Mouse (Mus musculus) limb, embryonic 11.5 days (tissue): ENCODE results near the gene Sh3bp4. TPM values are rescaled to one million over a fixed set of nuclear protein-coding genes. Genes with fewer than 3 reads are reported as not detected.
A peak's percentile ranks its signal among the peaks of the same experiment; 100 is the strongest.

Experiments used
- ATAC-seq: fragments of 200-750 bp; cut with Nextera tagmentation; 2 replicates; pipeline ENCODE4 v1.8.0; 2017; ENCODE audit warnings: low read depth; ENCODE audit not compliant: insufficient number of reproducible peaks, low FRiP score, low TSS enrichment
- DNase-seq: peaks from one replicate; pipeline ENCODE4 v3.0.0-alpha.2; 2015; ENCODE audit warnings: low spot score
- H3K27ac ChIP-seq: fragments of 300-500 bp; sonication (generic); replicated peaks from 2 replicates; pipeline ENCODE4 v1.5.1; 2014; ENCODE audit warnings: low read depth, mild to moderate bottlenecking, low read length
- H3K27me3 ChIP-seq: fragments of 300-500 bp; sonication (generic); 2 replicates; pipeline ENCODE4 v1.6.1; 2014; ENCODE audit warnings: mild to moderate bottlenecking, low read length, mixed read lengths; ENCODE audit not compliant: control insufficient read depth, insufficient read depth
- H3K36me3 ChIP-seq: fragments of 300-500 bp; sonication (generic); 2 replicates; pipeline ENCODE4 v1.6.1; 2014; ENCODE audit warnings: mild to moderate bottlenecking, low read length, moderate library complexity, mixed read lengths; ENCODE audit not compliant: control insufficient read depth, insufficient read depth
- H3K4me1 ChIP-seq: fragments of 300-500 bp; sonication (generic); 2 replicates; pipeline ENCODE4 v1.6.1; 2014; ENCODE audit warnings: low read length, mixed read lengths; ENCODE audit not compliant: control insufficient read depth, insufficient read depth
- H3K4me2 ChIP-seq: fragments of 300-500 bp; sonication (generic); 2 replicates; pipeline ENCODE4 v1.6.1; 2014; ENCODE audit warnings: low read depth, mild to moderate bottlenecking, moderate library complexity; ENCODE audit not compliant: severe bottlenecking
- H3K4me3 ChIP-seq: fragments of 300-500 bp; sonication (generic); 2 replicates; pipeline ENCODE4 v1.5.1; 2014; ENCODE audit warnings: low read depth, low read length
- H3K9ac ChIP-seq: fragments of 300-500 bp; sonication (generic); 2 replicates; pipeline ENCODE4 v1.6.1; 2014; ENCODE audit warnings: mild to moderate bottlenecking, low read length
- H3K9me3 ChIP-seq: fragments of 300-500 bp; sonication (generic); 2 replicates; pipeline ENCODE4 v1.6.1; 2016; ENCODE audit warnings: low read length; ENCODE audit not compliant: control insufficient read depth
- WGBS: fragments of 180-500 bp; shearing (Covaris S2); extraction: QIAGEN DNeasy Blood & Tissue Kit; methylation state at CpG from one replicate; pipeline ENCODE4 v1.1.7; 2014; 5-methylcytosine and 5-hydroxymethylcytosine counted together
- polyA plus RNA-seq: library from polyadenylated mRNA; unstranded; fragments of >200 nt; fragmentation: Nextera tagmentation; extraction: Ambion mirVana; gene quantifications from 2 replicates; pipeline ENCODE4 v1.2.1, GENCODE M21; 2014

Gene Sh3bp4
- polyA plus RNA-seq, 1 experiment from 2014 or later = 20.6 TPM

DNA sequence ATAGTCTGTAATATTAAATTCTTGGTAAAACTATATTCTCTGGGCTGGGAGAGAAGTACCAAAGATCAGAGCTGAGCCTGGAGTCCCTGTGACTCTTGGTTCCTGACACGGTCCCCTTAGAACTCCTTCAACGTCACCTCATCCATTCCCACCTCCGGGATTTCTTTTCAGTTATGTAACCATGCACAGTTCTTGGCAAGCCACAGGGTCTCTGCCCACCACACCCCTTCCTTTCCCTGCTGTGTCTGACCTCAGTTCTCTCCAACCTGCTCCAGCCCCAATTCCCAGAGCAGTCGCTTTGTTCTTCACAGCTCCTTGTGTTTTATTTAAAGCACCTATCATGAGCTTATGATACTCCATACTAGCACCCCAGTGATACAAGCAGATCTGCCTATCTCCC lies 7.2 kb upstream of the Sh3bp4 start:
- H3K4me1 ChIP-seq = no peaks in the 10 kb centered on the region
- no peak overlapping the region for H3K27ac ChIP-seq
- H3K9me3 ChIP-seq = 0 out of 2 replicates have a peak, but pooled peaks cover under 1% of the 10 kb centered on the region
- H3K4me2 ChIP-seq = no peak overlapping the region
- DNase-seq (no peak), ATAC-seq (no peak)
- no peak overlapping the region for H3K9ac ChIP-seq
- H3K4me3 ChIP-seq = no peak overlapping the region
- 89% methylated on average over 4 of the region's 4 CpGs for WGBS
- H3K27me3 ChIP-seq = no peaks in the 10 kb centered on the region
- H3K36me3 ChIP-seq = no peaks in the 10 kb centered on the region

DNA sequence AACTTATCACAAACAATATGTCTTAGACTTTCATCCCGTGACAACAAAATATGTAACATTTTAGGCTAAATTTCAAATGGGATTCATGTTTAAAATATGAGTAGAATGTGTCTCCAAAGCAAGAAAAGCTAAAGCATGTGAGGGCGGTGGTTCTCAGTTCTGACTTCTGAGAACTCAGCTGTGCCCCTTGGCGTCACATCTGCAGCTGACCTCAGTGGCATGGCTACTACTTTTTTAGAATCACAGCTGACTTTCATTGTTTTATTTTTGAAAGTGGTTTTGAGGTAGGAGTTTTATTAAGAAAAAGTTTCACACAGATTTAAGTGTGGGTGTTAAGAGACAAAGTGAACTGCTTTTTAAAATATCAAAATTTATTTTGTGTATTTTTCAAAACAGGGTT lies 6.4 kb upstream of the Sh3bp4 start:
- DNase-seq (no peak), ATAC-seq (no peak)
- Histone ChIP-seq H3K9me3 (no peaks in the 10 kb centered on the region), H3K36me3 (no peaks in the 10 kb centered on the region), H3K4me1 (no peaks in the 10 kb centered on the region), H3K9ac (no peak overlapping the region), H3K27me3 (no peaks in the 10 kb centered on the region), H3K4me3 (no peak overlapping the region), H3K27ac (no peak overlapping the region), H3K4me2 (no peak overlapping the region)
- WGBS = 89% methylated on average over 3 of the region's 3 CpGs

DNA sequence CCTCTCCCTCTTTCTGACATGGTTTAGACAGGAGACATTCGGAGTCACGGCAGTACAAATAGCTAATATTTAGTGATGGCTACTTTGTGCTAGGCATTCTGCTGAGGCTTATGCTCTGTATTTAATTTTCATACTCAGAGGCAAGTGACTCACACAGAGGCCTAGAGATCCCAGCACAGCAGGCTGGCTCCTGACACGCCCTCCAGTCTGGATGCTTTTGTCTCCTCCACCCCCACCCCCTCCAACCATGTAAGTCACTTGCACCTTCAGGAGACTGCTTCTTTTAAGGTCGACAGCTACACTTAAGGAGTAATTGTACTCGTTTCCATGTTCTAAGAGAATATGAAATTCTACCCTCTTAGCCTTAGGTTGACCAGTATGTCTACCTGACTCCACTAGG lies 1.4 kb upstream of the Sh3bp4 start:
- H3K4me2 ChIP-seq = no peak overlapping the region
- no peak overlapping the region for H3K4me3 ChIP-seq
- no peak overlapping the region for H3K9ac ChIP-seq
- DNase-seq (no peak), ATAC-seq (no peak)
- no peaks in the 10 kb centered on the region for H3K36me3 ChIP-seq
- H3K27ac ChIP-seq = no peak overlapping the region
- H3K4me1 ChIP-seq = peaks cover 17% of the 10 kb centered on the region
- H3K9me3 ChIP-seq = no peaks in the 10 kb centered on the region
- 69% methylated on average over 5 of the region's 5 CpGs for WGBS
- no peaks in the 10 kb centered on the region for H3K27me3 ChIP-seq

DNA sequence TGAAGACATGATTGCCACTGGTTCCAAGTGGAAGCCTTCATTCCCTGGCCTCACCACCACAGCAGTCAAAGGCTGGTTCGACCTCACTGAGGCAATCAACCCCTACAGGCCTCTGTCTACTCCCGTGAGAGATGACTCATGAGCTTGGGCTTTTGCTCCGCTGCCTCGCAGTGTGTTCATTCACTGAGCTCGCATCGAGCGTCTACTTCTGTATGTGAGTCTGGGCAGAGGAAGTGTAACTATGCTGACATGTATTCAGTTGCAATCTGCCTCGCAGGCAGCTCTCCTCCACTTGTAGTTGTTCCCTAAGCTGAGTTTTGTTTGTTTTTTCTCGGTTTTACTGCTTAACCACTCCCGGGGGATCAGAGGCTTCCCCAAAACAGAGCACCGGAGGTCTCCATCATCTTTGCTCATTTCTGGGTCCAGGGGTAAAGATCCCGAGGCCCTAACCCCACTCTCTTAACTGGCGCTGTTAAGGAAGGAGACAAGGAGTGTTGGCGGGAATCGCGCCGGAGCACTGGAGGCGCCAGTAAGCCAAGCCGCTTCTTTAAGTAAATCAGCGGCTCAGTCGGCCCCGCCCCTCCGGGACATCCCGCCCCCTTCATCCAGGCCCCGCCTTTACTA lies 624 bp upstream of the Sh3bp4 start:
- WGBS = 1% methylated on average over 25 of the region's 25 CpGs

DNA sequence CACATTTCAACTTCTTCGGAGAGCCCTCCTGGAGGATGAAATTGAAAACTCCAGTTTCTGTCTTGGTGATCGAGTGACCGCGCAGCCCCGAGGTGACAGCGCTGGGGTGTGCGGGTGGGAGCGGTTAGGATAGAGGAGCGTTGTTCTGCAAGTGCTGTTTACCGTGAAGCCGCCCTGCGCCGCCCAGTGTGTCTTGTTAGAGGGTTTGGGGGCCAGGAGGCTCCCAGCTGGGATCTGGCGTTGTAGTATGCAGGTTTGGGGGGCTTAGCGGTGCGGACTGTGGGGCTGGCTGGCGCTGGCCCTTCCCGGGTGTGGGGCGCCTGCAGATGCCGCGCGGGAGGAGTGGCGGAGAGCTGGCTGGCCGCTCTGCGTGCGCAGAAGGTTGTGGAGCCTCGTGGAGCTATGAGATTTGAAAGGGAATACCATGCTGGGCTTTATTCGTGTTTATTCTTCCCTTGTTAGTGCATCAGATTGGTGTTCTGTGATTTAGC lies 701 bp downstream of the Sh3bp4 start:
- Histone ChIP-seq H3K9ac (peak overlapping the region; percentile 90), H3K27me3 (no peaks in the 10 kb centered on the region), H3K4me2 (peak overlapping the region; percentile 76), H3K36me3 (no peaks in the 10 kb centered on the region), H3K4me3 (peak overlapping the region; percentile 86), H3K4me1 (peaks cover 24% of the 10 kb centered on the region), H3K27ac (peak overlapping the region; percentile 77), H3K9me3 (no peaks in the 10 kb centered on the region)
- WGBS = under 1% methylated on average over 28 of the region's 28 CpGs
- ATAC-seq = peak; percentile 3
- DNase-seq = peak; percentile 78

More for the DNA sequence above, 624 bp upstream of the Sh3bp4 start:
- Histone ChIP-seq H3K27me3 (no peaks in the 10 kb centered on the region), H3K36me3 (no peaks in the 10 kb centered on the region), H3K9ac (peak overlapping the region; percentile 31; the same call in 1 of the 2 replicates), H3K27ac (peak overlapping the region; percentile 25; the same call in 1 of the 2 replicates), H3K4me3 (peak overlapping the region; percentile 17; the same call in 1 of the 2 replicates), H3K4me1 (peaks cover 17% of the 10 kb centered on the region), H3K9me3 (no peaks in the 10 kb centered on the region), H3K4me2 (peak overlapping the region; percentile 76)
- no peak for DNase-seq
- peak; percentile 4; the same call in 1 of the 2 replicates for ATAC-seq

DNA sequence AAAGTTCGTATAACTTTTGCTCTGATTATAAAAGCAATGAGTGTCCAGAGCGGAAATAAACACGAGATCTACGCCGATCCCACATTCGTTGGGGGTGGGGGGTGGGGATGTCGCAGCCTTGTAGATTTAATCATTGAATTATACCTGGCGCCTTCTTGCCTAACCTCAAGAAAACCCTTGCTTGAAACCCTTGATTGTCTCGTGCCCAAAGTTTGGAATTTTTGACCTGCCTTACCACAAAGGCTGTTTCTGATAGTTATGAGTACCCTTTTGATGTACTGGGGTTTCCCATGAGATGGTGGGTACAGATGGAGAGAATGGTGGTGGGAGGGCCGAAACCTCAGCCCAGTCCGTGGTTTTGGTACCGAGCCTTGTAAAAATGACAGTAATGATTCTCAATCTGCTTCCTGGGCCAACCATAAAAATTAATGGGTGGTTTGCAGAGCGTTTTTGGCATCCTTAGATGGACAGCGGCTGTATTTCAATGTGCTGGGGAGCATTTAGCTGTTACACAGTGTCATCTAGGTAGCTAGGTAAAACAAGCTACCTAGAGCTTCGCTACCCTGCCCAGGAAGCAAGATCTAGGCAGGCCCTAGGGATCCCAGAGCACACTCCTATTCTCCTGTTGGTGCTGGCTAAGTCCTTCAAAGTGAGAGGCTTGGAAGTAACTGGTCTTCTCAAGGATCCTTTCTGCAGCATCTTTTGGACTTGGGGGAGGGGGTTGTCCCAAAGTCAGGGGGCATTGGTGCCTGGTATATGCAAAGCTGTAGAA lies 1.3 kb downstream of the Sh3bp4 start:
- H3K4me3 ChIP-seq = peak overlapping the region; percentile 86
- DNase-seq (no peak), ATAC-seq (no peak)
- peaks cover 24% of the 10 kb centered on the region for H3K4me1 ChIP-seq
- H3K9ac ChIP-seq = peak overlapping the region; percentile 90
- 2% methylated on average over 15 of the region's 15 CpGs for WGBS
- no peaks in the 10 kb centered on the region for H3K27me3 ChIP-seq
- no peaks in the 10 kb centered on the region for H3K9me3 ChIP-seq
- no peaks in the 10 kb centered on the region for H3K36me3 ChIP-seq
- peak overlapping the region; percentile 76 for H3K4me2 ChIP-seq
- H3K27ac ChIP-seq = 0 out of 2 replicates have a peak overlapping the region, but pooled peaks have one; percentile 36

DNA sequence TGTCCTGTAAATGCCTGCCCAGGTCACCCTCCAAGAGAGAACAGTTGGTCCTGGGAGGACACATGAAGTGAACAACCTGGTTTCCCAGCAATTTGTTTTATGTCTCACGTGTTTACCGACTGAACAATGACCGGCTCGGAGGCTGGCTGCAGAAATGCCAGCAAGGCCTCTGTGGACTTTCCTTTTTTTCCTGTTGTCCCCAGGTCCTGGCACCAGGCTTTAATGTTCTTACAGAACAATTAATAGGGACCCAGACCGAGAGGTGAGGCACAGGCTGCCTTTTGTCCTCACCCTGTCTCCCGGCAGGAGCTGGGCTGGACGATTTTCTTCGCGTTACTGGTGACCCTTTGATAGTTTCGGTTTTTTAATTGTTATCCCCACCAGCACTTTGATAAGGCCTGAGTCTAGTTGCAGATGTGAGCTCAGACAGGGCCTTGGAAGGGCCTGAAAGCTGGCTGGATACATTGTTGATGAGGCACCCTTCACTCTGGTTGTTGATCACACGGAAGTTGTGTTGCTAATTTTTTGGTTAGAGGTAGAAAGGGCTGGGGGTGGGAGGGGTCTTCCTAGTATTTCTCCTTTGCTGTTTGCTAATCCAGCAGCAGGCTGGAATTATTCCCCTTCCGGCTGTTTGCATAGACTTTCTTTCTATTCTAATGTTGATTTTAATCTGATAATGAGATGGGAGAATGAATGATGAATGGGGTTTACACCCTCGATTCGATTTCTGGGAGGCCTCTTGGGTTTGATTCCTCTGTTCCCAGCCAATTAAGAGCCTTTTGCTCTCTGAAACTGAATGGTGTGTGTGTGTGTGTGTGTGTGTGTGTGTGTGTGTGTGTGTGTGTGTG lies 2.2 kb downstream of the Sh3bp4 start:
- Histone ChIP-seq H3K4me2 (peak overlapping the region; percentile 76), H3K4me3 (peak overlapping the region; percentile 86), H3K27ac (0 out of 2 replicates have a peak overlapping the region, but pooled peaks have one; percentile 36), H3K4me1 (peaks cover 24% of the 10 kb centered on the region), H3K9ac (peak overlapping the region; percentile 90), H3K9me3 (no peaks in the 10 kb centered on the region), H3K27me3 (no peaks in the 10 kb centered on the region), H3K36me3 (no peaks in the 10 kb centered on the region)
- peak; percentile 54 for DNase-seq
- ATAC-seq = no peak
- WGBS = 14% methylated on average over 14 of the region's 14 CpGs

DNA sequence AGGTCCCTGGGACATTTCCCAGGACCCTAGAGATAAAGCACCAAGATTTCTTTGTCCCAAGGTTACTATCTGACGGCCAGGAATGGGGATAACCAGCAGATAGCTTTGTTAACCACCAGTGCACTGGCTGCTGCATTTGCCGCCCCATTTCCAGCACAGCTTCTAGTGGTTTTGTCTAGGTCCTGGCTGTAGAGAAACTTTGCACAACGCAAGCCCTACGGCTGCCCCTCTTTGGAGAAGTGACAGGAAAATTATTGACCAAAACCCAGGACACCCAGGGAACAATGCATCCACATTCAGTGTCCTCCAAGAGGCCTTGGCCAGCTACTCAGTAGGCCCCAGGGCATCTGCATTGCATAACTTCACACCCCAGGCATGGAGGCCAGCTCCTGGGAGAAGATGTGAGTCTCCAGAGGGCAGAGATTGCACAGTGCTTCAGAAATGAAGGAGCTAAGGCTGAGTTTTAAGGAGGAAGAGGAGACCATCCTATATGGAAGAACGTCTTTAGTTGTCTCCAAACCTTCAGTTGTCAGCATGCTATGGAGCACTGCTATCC lies 3.2 kb downstream of the Sh3bp4 start:
- H3K9me3 ChIP-seq = no peaks in the 10 kb centered on the region
- no peak overlapping the region for H3K27ac ChIP-seq
- H3K36me3 ChIP-seq = no peaks in the 10 kb centered on the region
- 88% methylated on average over 5 of the region's 5 CpGs for WGBS
- H3K27me3 ChIP-seq = no peaks in the 10 kb centered on the region
- ATAC-seq = no peak
- no peak overlapping the region for H3K4me2 ChIP-seq
- no peak for DNase-seq
- no peak overlapping the region for H3K9ac ChIP-seq
- H3K4me1 ChIP-seq = peaks cover 24% of the 10 kb centered on the region
- no peak overlapping the region for H3K4me3 ChIP-seq
